Mouse (Mus musculus) right cerebral cortex, postnatal 25 days (tissue): ENCODE measurements around the gene Mbnl1.
"Not testable (repeated sequence)": the region's sequence is repeated elsewhere in the genome, so short reads cannot be mapped to it uniquely, and the experiment has no call there.

Source experiments
- DNase-seq: peaks from one replicate; pipeline ENCODE4 v3.0.0; 2022

Mbnl1 gene

GRCm38 (mm10) chr3:60494774-60495535 is 22.3 kb downstream of the Mbnl1 start:
- DNase-seq: not testable (repeated sequence)

- DNase-seq: no peak
Observed at GRCm38 (mm10) chr3:60496197-60496596, 23.6 kb downstream of the Mbnl1 start.

GRCm38 (mm10) chr3:60498151-60498550 is 25.5 kb downstream of the Mbnl1 start:
- DNase-seq: no peak

GRCm38 (mm10) chr3:60498646-60499045 is 26.0 kb downstream of the Mbnl1 start:
- no peak for DNase-seq

GRCm38 (mm10) chr3:60499157-60499578 is 26.5 kb downstream of the Mbnl1 start:
- DNase-seq: no peak

- DNase-seq: no peak
Observed at GRCm38 (mm10) chr3:60499718-60500450, 27.3 kb downstream of the Mbnl1 start.

- DNase-seq: peak; percentile 86
Observed at GRCm38 (mm10) chr3:60500571-60501527, 28.2 kb downstream of the Mbnl1 start.

GRCm38 (mm10) chr3:60501561-60502151 is 29.0 kb downstream of the Mbnl1 start:
- no peak for DNase-seq

GRCm38 (mm10) chr3:60502155-60502987 is 29.7 kb downstream of the Mbnl1 start:
- no peak for DNase-seq

- no peak for DNase-seq
Observed at GRCm38 (mm10) chr3:60503196-60503595, 30.6 kb downstream of the Mbnl1 start.

GRCm38 (mm10) chr3:60504775-60505430 is 32.3 kb downstream of the Mbnl1 start:
- no peak for DNase-seq

- no peak for DNase-seq
Observed at GRCm38 (mm10) chr3:60506821-60507220, 34.2 kb downstream of the Mbnl1 start.

GRCm38 (mm10) chr3:60507496-60507895 is 34.9 kb downstream of the Mbnl1 start:
- no peak for DNase-seq

- no peak for DNase-seq
Observed at GRCm38 (mm10) chr3:60507979-60508378, 35.3 kb downstream of the Mbnl1 start.

GRCm38 (mm10) chr3:60511197-60511596 is 38.6 kb downstream of the Mbnl1 start:
- no peak for DNase-seq

- no peak for DNase-seq
Observed at GRCm38 (mm10) chr3:60513337-60513736, 40.7 kb downstream of the Mbnl1 start.

- no peak for DNase-seq
Observed at GRCm38 (mm10) chr3:60513746-60514145, 41.1 kb downstream of the Mbnl1 start.

- DNase-seq: no peak
Observed at GRCm38 (mm10) chr3:60515430-60515829, 42.8 kb downstream of the Mbnl1 start.

GRCm38 (mm10) chr3:60516054-60516674 is 43.5 kb downstream of the Mbnl1 start:
- DNase-seq: peak; percentile 29

GRCm38 (mm10) chr3:60517234-60517787 is 44.7 kb downstream of the Mbnl1 start:
- DNase-seq: no peak
